In the genomic region with DNA sequence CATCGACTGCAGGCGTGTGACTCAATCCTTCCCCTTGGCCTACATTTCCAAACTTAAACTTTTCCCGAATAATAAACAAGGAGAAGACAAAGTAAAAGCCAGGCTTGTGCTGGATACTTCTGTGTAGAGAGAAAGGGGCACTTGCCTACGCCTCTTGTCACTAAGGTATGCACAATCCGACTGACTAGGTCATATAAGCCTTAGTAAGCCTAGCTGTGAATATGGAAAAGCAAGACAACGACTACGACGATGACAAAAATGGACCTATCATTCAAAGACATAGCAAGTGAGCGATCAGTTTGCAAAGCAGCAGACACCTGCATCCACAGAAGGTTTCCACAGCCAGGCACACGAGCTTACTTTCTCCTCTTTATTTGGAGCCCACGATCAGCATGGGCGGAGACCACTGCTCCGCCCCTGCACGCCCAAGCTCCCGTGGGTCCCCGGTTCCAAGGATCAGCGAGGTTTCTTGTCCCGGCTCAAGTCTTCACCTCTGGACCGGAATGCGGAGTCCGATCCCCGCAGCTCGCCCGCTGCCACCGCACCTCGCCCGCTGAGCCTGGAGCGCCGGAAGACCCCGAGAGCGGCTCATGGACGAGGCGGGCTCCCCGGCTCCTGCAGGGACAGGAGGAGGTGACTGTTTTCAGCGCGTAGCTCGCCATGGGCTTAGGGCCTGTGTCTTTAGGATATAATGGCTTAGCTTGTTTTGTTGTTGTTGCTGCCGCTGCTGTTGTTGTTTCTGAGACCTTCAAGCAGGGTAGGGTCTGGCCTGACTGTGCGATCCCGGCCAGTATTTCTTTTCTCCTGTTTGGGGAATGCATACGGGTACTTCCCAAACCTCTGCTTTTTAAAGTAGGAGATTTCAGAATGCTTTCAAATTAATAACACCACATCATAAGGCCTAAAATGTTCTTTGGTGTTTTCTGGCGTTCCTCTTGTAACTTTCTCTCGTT, we compare ENCODE assay signal across 8 mouse cellular contexts. TPM values are rescaled to one million over a fixed set of nuclear protein-coding genes. Genes with fewer than 3 reads are reported as not detected.
DNase-seq lines count a peak whose midpoint lies in the region; ATAC-seq and TF ChIP-seq lines count a peak whose summit lies in the region.

A gene (plus strand): TSS at position 436 of the 953 bp plus-strand sequence.

- peak within 1 kb of the TSS; percentile 75 for H3K4me2 ChIP-seq in forebrain, embryonic 11.5 days (ENCODE audit: low read depth, low read length, severe bottlenecking)
- H3K4me2 ChIP-seq in heart, embryonic 15.5 days = peak within 1 kb of the TSS; percentile 76
- peak within 1 kb of the TSS; percentile 83 for H3K4me2 ChIP-seq in liver, embryonic 14.5 days (ENCODE audit: low read depth)
- peak within 1 kb of the TSS; percentile 69 for H3K4me2 ChIP-seq in neural tube, embryonic 13.5 days

- H3K4me3 ChIP-seq in forebrain, embryonic 11.5 days (ENCODE audit: low read depth, low read length) = peak within 1 kb of the TSS; percentile 64
- H3K4me3 ChIP-seq in heart, embryonic 15.5 days = peak within 1 kb of the TSS; percentile 79
- H3K4me3 ChIP-seq in liver, embryonic 14.5 days (ENCODE audit: insufficient read depth in 1 of 2, low read depth in 2 of 2, low read length in 2 of 2) = peak within 1 kb of the TSS; percentile 65 to 66
- H3K4me3 ChIP-seq in neural tube, embryonic 13.5 days = peak within 1 kb of the TSS; percentile 66

- peak within 1 kb of the TSS; percentile 37; the same call in 1 of the 2 replicates for H3K27ac ChIP-seq in forebrain, embryonic 11.5 days (ENCODE audit: low read depth, low read length)
- peak within 1 kb of the TSS; percentile 29 for H3K27ac ChIP-seq in heart, embryonic 15.5 days
- no peak within 1 kb of the TSS for H3K27ac ChIP-seq in liver, embryonic 14.5 days
- peak within 1 kb of the TSS; percentile 67 for H3K27ac ChIP-seq in neural tube, embryonic 13.5 days (replicated peaks)

- no peak for TF ChIP-seq CTCF in brain, embryonic 14.5 days (IDR thresholded peaks at IDR 0.05; ENCODE audit: borderline replicate concordance, extremely low read depth, insufficient read depth, insufficient read length)
- no peak for TF ChIP-seq CTCF in liver, embryonic 14.5 days (IDR thresholded peaks at IDR 0.05; ENCODE audit: low read depth)

- no peaks in the 10 kb centered on the region for H3K9me3 ChIP-seq in forebrain, embryonic 11.5 days (ENCODE audit: control insufficient read depth, low read length)
- H3K9me3 ChIP-seq in heart, embryonic 15.5 days (replicated peaks) = no peaks in the 10 kb centered on the region
- H3K9me3 ChIP-seq in liver, embryonic 14.5 days (ENCODE audit: control insufficient read depth, low read length) = no peaks in the 10 kb centered on the region
- H3K9me3 ChIP-seq in neural tube, embryonic 13.5 days = no peaks in the 10 kb centered on the region

- H3K4me1 ChIP-seq in forebrain, embryonic 11.5 days (replicated peaks; ENCODE audit: control insufficient read depth, insufficient read depth, low read length) = 0 out of 2 replicates have a peak, but pooled peaks cover 2% of the 10 kb centered on the region
- H3K4me1 ChIP-seq in heart, embryonic 15.5 days (replicated peaks) = 0 out of 2 replicates have a peak, but pooled peaks cover 6% of the 10 kb centered on the region
- peaks cover 0 to 2% of the 10 kb centered on the region in 2 experiments; a peak in 1 of 4 replicates for H3K4me1 ChIP-seq in liver, embryonic 14.5 days (replicated peaks; ENCODE audit: control insufficient read depth in 2 of 2, insufficient read depth in 2 of 2, low read length in 1 of 2)
- H3K4me1 ChIP-seq in neural tube, embryonic 13.5 days (replicated peaks) = peaks cover 26% of the 10 kb centered on the region

- H3K9ac ChIP-seq in forebrain, embryonic 11.5 days (ENCODE audit: low read length) = peak within 1 kb of the TSS; percentile 89
- H3K9ac ChIP-seq in heart, embryonic 15.5 days = peak within 1 kb of the TSS; percentile 81
- H3K9ac ChIP-seq in liver, embryonic 14.5 days (replicated peaks) = peak within 1 kb of the TSS; percentile 74
- H3K9ac ChIP-seq in neural tube, embryonic 13.5 days = peak within 1 kb of the TSS; percentile 80

- peak; percentile 29; the same call in 1 of the 2 replicates for TF ChIP-seq POLR2A in brain, embryonic 14.5 days (IDR thresholded peaks at IDR 0.05; ENCODE audit: borderline replicate concordance, extremely low read depth, insufficient read depth, insufficient read length, poor library complexity, severe bottlenecking)

- no peaks in the 10 kb centered on the region; the same call in 1 of the 2 replicates for H3K36me3 ChIP-seq in forebrain, embryonic 11.5 days (ENCODE audit: control insufficient read depth, insufficient read depth, low read length)
- peaks cover 7% of the 10 kb centered on the region; the same call in 1 of the 2 replicates for H3K36me3 ChIP-seq in heart, embryonic 15.5 days
- no peaks in the 10 kb centered on the region for H3K36me3 ChIP-seq in liver, embryonic 14.5 days (replicated peaks; ENCODE audit: control insufficient read depth, insufficient read depth, low read depth)
- peaks cover 19% of the 10 kb centered on the region for H3K36me3 ChIP-seq in neural tube, embryonic 13.5 days

- TF ChIP-seq EP300 in liver, embryonic 14.5 days (IDR thresholded peaks at IDR 0.05; ENCODE audit: low read depth) = no peak

- DNase-seq in Muller cell, postnatal 12 days (ENCODE audit: inconsistent ontology term) = peak; percentile 73
- DNase-seq in brain, embryonic 14.5 days (ENCODE audit: low read depth) = peak; percentile 73
- peak; percentile 75 for DNase-seq in forebrain, embryonic 11.5 days (ENCODE audit: low spot score)
- DNase-seq in kidney, postnatal 14 days = peak; percentile 73
- no peak for DNase-seq in liver, embryonic 14.5 days (ENCODE audit: low read depth in 3 of 3, low spot score in 3 of 3)
- peak; percentile 53 for DNase-seq in yolk sac, embryonic 10.5 days (ENCODE audit: low spot score)

- 4% methylated on average over 43 of the region's 43 CpGs for WGBS in forebrain, embryonic 11.5 days
- 5% methylated on average over 43 of the region's 43 CpGs for WGBS in heart, embryonic 15.5 days
- WGBS in liver, embryonic 14.5 days (ENCODE audit: insufficient replicate concordance) = 8% methylated on average over 43 of the region's 43 CpGs
- WGBS in neural tube, embryonic 13.5 days = 4% methylated on average over 43 of the region's 43 CpGs

- H3K27me3 ChIP-seq in forebrain, embryonic 11.5 days (ENCODE audit: control insufficient read depth, insufficient read depth, low read length) = no peaks in the 10 kb centered on the region
- no peaks in the 10 kb centered on the region for H3K27me3 ChIP-seq in heart, embryonic 15.5 days
- H3K27me3 ChIP-seq in liver, embryonic 14.5 days (ENCODE audit: control insufficient read depth, insufficient read depth, low read length) = no peaks in the 10 kb centered on the region
- no peaks in the 10 kb centered on the region for H3K27me3 ChIP-seq in neural tube, embryonic 13.5 days

- peak; percentile 65 for ATAC-seq in forebrain, embryonic 11.5 days (replicated peaks; ENCODE audit: low FRiP score)
- ATAC-seq in heart, embryonic 15.5 days (replicated peaks; ENCODE audit: insufficient number of reproducible peaks, insufficient read depth, low FRiP score, low read depth) = no peak; the same call in 1 of the 2 replicates
- peak; percentile 55 for ATAC-seq in liver, embryonic 14.5 days (ENCODE audit: insufficient read depth)
- peak; percentile 84 for ATAC-seq in neural tube, embryonic 13.5 days (ENCODE audit: low read depth)

RNA-seq across cellular contexts. Expression of the gene that starts here (rescaled TPM):
- polyA plus RNA-seq in brain, embryonic 14.5 days (2012; rRNA removed) = 25.7 and 28.3 TPM in 2 replicates
- 15.9 and 20.9 TPM in 2 replicates for polyA plus RNA-seq in forebrain, embryonic 11.5 days (2014; fragmentation: Nextera tagmentation; extraction: Ambion mirVana)
- polyA plus RNA-seq in heart, embryonic 15.5 days (2015; fragmentation: Nextera tagmentation; extraction: Ambion mirVana) = 8.0 and 8.9 TPM in 2 replicates
- 1.9 TPM in 2 replicates for polyA plus RNA-seq in liver, embryonic 14.5 days (2012; rRNA removed)
- polyA plus RNA-seq in liver, embryonic 14.5 days (2014; fragmentation: Nextera tagmentation; extraction: Ambion mirVana) = 1.8 and 2.2 TPM in 2 replicates
- 19.4 and 21.2 TPM in 2 replicates for polyA plus RNA-seq in neural tube, embryonic 13.5 days (2015; fragmentation: Nextera tagmentation; extraction: Ambion mirVana)

Comparison
In these comparisons a context has a peak if more than half of its experiments do, and no peak if none do; other contexts are left out.
1. DNase-seq: peak in Muller cell, postnatal 12 days (single experiment), brain, embryonic 14.5 days (single experiment), forebrain, embryonic 11.5 days (single experiment), kidney, postnatal 14 days (single experiment) and yolk sac, embryonic 10.5 days (single experiment); none in liver, embryonic 14.5 days (0 of 3).
2. Peak in every context shown above with its lines, with median percentiles within 50 percentile points of each other: H3K4me2 ChIP-seq, H3K4me3 ChIP-seq and H3K9ac ChIP-seq.